Mouse (Mus musculus) liver, postnatal 0 days (tissue): ENCODE results near the gene Actn4.

ENCODE experiments used
- CTCF ChIP-seq: sonication (generic); IDR thresholded peaks from 2 replicates; pipeline ENCODE4 v1.5.1; 2016; ENCODE audit warnings: antibody characterized with exemption, low read depth
- EP300 ChIP-seq: IDR thresholded peaks from 2 replicates; pipeline ENCODE4 v1.6.1; 2016; ENCODE audit warnings: antibody characterized with exemption, low read depth, mild to moderate bottlenecking

GRCm38 (mm10) chr7:28901311-28902125, 60.6 kb downstream of the Actn4 start:
- TF ChIP-seq CTCF (no peak), EP300 (no peak)
